11 mouse cellular contexts compared by ENCODE assay signal in genomic region chr14:8216100-8216499, GRCm38 (mm10). TPM values are rescaled to one million over a fixed set of nuclear protein-coding genes. Genes with fewer than 3 reads are reported as not detected.
DNase-seq lines count a peak whose midpoint lies in the region; ATAC-seq and TF ChIP-seq lines count a peak whose summit lies in the region.
"Had no signal": no experiment of that assay in that cellular context is flagged by ENCODE, and none has a peak within 500 bp of the region (broad histone marks: within the 10 kb centered on the region; RNA-seq: fewer than 3 reads in every experiment).

No protein-coding gene starts in this region.

- WGBS in heart, postnatal 0 days = 76% methylated on average over 5 of the region's 5 CpGs
- WGBS in forebrain, embryonic 15.5 days = 52% methylated on average over 5 of the region's 5 CpGs
- 40% methylated on average over 5 of the region's 5 CpGs for WGBS in liver, embryonic 12.5 days (ENCODE audit: insufficient replicate concordance)

- no peak for ATAC-seq in heart, postnatal 0 days (ENCODE audit: insufficient read depth, low read depth)
- ATAC-seq in forebrain, embryonic 15.5 days (replicated peaks) = no peak
- ATAC-seq in liver, embryonic 12.5 days = no peak

- no peak overlapping the region for H3K9ac ChIP-seq in heart, postnatal 0 days (replicated peaks; ENCODE audit: low read depth, low read length)
- peak overlapping the region; percentile 92; the same call in 1 of the 2 replicates for H3K9ac ChIP-seq in ES-Bruce4 (ENCODE audit: low read depth, poor library complexity, severe bottlenecking)
- no peak overlapping the region for H3K9ac ChIP-seq in forebrain, embryonic 15.5 days (replicated peaks)
- no peak overlapping the region for H3K9ac ChIP-seq in liver, embryonic 12.5 days

- TF ChIP-seq POLR2A in ES-Bruce4 (IDR thresholded peaks at IDR 0.05; ENCODE audit: insufficient read depth, low read length) = no peak

- intact Hi-C loops in heart, postnatal 36 days (cut with DNase I) = loop anchor here (5.0 kb wide), 2 partner anchors 124 to 131 kb away; no protein-coding TSS in a partner anchor
- intact Hi-C loops in left cerebral cortex, postnatal 36 days (cut with DNase I) = loop anchor here (5.0 kb wide), 1 partner anchor 134 kb away; the partner anchor contains the start of gene Rpp14

- no peaks in the 10 kb centered on the region for H3K27me3 ChIP-seq in heart, postnatal 0 days (ENCODE audit: control insufficient read depth, insufficient read depth, low read length)
- no peaks in the 10 kb centered on the region for H3K27me3 ChIP-seq in ES-Bruce4 (ENCODE audit: control insufficient read depth, insufficient read depth, low read length, poor library complexity, severe bottlenecking)
- H3K27me3 ChIP-seq in forebrain, embryonic 15.5 days = no peaks in the 10 kb centered on the region
- no peaks in the 10 kb centered on the region for H3K27me3 ChIP-seq in liver, embryonic 12.5 days (replicated peaks)

- no peak for DNase-seq in heart, postnatal 0 days (ENCODE audit: low spot score)
- DNase-seq in heart, postnatal 36 days = no peak
- no peak for DNase-seq in cerebellum, adult 9-11 months
- DNase-seq in left cerebral cortex, postnatal 36 days (ENCODE audit: low spot score in 2 of 2) = no peak
- DNase-seq in urinary bladder, postnatal 4 days (ENCODE audit: low spot score in 2 of 2) = no peak

- TF ChIP-seq CTCF in heart, postnatal 0 days (IDR thresholded peaks at IDR 0.05; ENCODE audit: low read depth) = no peak
- TF ChIP-seq CTCF in ES-Bruce4 (IDR thresholded peaks at IDR 0.05; ENCODE audit: low read depth, low read length) = no peak

- no peak overlapping the region for H3K4me3 ChIP-seq in heart, postnatal 0 days (ENCODE audit: low read depth, low read length)
- no peak overlapping the region for H3K4me3 ChIP-seq in ES-Bruce4 (ENCODE audit: low read depth, low read length)
- peak overlapping the region; percentile 62 for H3K4me3 ChIP-seq in forebrain, embryonic 15.5 days
- peak overlapping the region; percentile 83; the same call in 1 of the 2 replicates for H3K4me3 ChIP-seq in liver, embryonic 12.5 days

- no peak overlapping the region for H3K27ac ChIP-seq in heart, postnatal 0 days (ENCODE audit: low read depth)
- H3K27ac ChIP-seq in ES-Bruce4 (ENCODE audit: insufficient read depth, low read length) = no peak overlapping the region
- H3K27ac ChIP-seq in forebrain, embryonic 15.5 days (replicated peaks) = no peak overlapping the region
- H3K27ac ChIP-seq in liver, embryonic 12.5 days = no peak overlapping the region
- H3K27ac ChIP-seq: macrophage had no signal

- 0 out of 2 replicates have a peak, but pooled peaks cover 4% of the 10 kb centered on the region for H3K36me3 ChIP-seq in heart, postnatal 0 days (replicated peaks; ENCODE audit: control insufficient read depth, insufficient read depth, low read length)
- H3K36me3 ChIP-seq in ES-Bruce4 (ENCODE audit: control insufficient read depth, insufficient read depth, low read length, poor library complexity, severe bottlenecking) = peaks cover 3% of the 10 kb centered on the region
- H3K36me3 ChIP-seq in forebrain, embryonic 15.5 days = no peaks in the 10 kb centered on the region
- no peaks in the 10 kb centered on the region for H3K36me3 ChIP-seq in liver, embryonic 12.5 days

- H3K9me3 ChIP-seq in heart, postnatal 0 days (replicated peaks; ENCODE audit: control insufficient read depth, low read length) = no peaks in the 10 kb centered on the region
- no peaks in the 10 kb centered on the region for H3K9me3 ChIP-seq in ES-Bruce4 (replicated peaks; ENCODE audit: control insufficient read depth, insufficient read depth, low read length, poor library complexity, severe bottlenecking)
- H3K9me3 ChIP-seq in forebrain, embryonic 15.5 days = no peaks in the 10 kb centered on the region
- H3K9me3 ChIP-seq in liver, embryonic 12.5 days (replicated peaks) = no peaks in the 10 kb centered on the region

- 0 out of 2 replicates have a peak overlapping the region, but pooled peaks have one; percentile 84 for H3K4me2 ChIP-seq in heart, postnatal 0 days (ENCODE audit: low read depth, low read length)
- peak overlapping the region; percentile 65 for H3K4me2 ChIP-seq in forebrain, embryonic 15.5 days (replicated peaks)
- H3K4me2 ChIP-seq in liver, embryonic 12.5 days = peak overlapping the region; percentile 79

- no peak for TF ChIP-seq EP300 in heart, postnatal 0 days (IDR thresholded peaks at IDR 0.05; ENCODE audit: low read depth)
- TF ChIP-seq EP300 in ES-Bruce4 (IDR thresholded peaks at IDR 0.05; ENCODE audit: insufficient read depth, low read depth, low read length) = no peak

- peaks cover 14% of the 10 kb centered on the region for H3K4me1 ChIP-seq in heart, postnatal 0 days (ENCODE audit: control insufficient read depth, insufficient read depth)
- peaks cover 1% of the 10 kb centered on the region for H3K4me1 ChIP-seq in ES-Bruce4 (ENCODE audit: control insufficient read depth, insufficient read depth, low read length)
- H3K4me1 ChIP-seq in forebrain, embryonic 15.5 days = peaks cover 42% of the 10 kb centered on the region
- H3K4me1 ChIP-seq in liver, embryonic 12.5 days = peaks cover 28% of the 10 kb centered on the region

RNA-seq across cellular contexts. Expression of gene Kctd6, which starts 2.2 kb away (rescaled TPM):
- 5.8 and 7.9 TPM in 2 replicates for total RNA-seq in heart, postnatal 0 days (2014; rRNA removed; ENCODE audit: low replicate concordance)
- 11.4 and 12.6 TPM in 2 replicates for polyA plus RNA-seq in heart, postnatal 0 days (2015; fragmentation: Nextera tagmentation; extraction: Ambion mirVana)
- 1 to 10 TPM; 9.3 to 9.5 TPM for total RNA-seq in heart, postnatal 36 days (2021)
- 35.6 and 36.7 TPM in 2 replicates for polyA plus RNA-seq in ES-Bruce4 (2011; ENCODE audit: insufficient read depth, insufficient read length, low read depth, missing spikeins)
- polyA plus RNA-seq in forebrain, embryonic 15.5 days (2015; fragmentation: Nextera tagmentation; extraction: Ambion mirVana) = 15.7 and 25.1 TPM in 2 replicates
- polyA plus RNA-seq in liver, embryonic 12.5 days (2016; fragmentation: Nextera tagmentation; extraction: Ambion mirVana) = 7.8 and 8.6 TPM in 2 replicates
- 10 to 100 TPM; 36.5 to 40.9 TPM for total RNA-seq in left cerebral cortex, postnatal 36 days (2021)

RNA-seq across cellular contexts. Expression of gene Acox2, which starts 43.1 kb away (rescaled TPM):
- 0.39 TPM in 1 of 2 replicates, not detected in the other for total RNA-seq in heart, postnatal 0 days (2014; rRNA removed; ENCODE audit: low replicate concordance)
- polyA plus RNA-seq in heart, postnatal 0 days (2015; fragmentation: Nextera tagmentation; extraction: Ambion mirVana) = 0.15 TPM in 1 of 2 replicates, not detected in the other
- under 1 TPM; 0.27 to 0.61 TPM for total RNA-seq in heart, postnatal 36 days (2021)
- not detected in 2 replicates for polyA plus RNA-seq in ES-Bruce4 (2011; ENCODE audit: insufficient read depth, insufficient read length, low read depth, missing spikeins)
- not detected in 2 replicates for polyA plus RNA-seq in forebrain, embryonic 15.5 days (2015; fragmentation: Nextera tagmentation; extraction: Ambion mirVana)
- 2.8 and 3.5 TPM in 2 replicates for polyA plus RNA-seq in liver, embryonic 12.5 days (2016; fragmentation: Nextera tagmentation; extraction: Ambion mirVana)
- total RNA-seq in left cerebral cortex, postnatal 36 days (2021) = not detected
- total RNA-seq: hematopoietic stem cell, adult 5-6 weeks had no signal
- polyA plus RNA-seq: embryonic facial prominence, embryonic 11.5 days; macrophage had no signal

RNA-seq across cellular contexts. Expression of gene Pdhb, which starts 43.3 kb away (rescaled TPM):
- total RNA-seq in heart, postnatal 0 days (2014; rRNA removed; ENCODE audit: low replicate concordance) = 535 and 560 TPM in 2 replicates
- 1,048 and 1,051 TPM in 2 replicates for polyA plus RNA-seq in heart, postnatal 0 days (2015; fragmentation: Nextera tagmentation; extraction: Ambion mirVana)
- total RNA-seq in heart, postnatal 36 days (2021) = 100 to 1,000 TPM; 843 to 906 TPM
- 167 and 168 TPM in 2 replicates for polyA plus RNA-seq in ES-Bruce4 (2011; ENCODE audit: insufficient read depth, insufficient read length, low read depth, missing spikeins)
- polyA plus RNA-seq in forebrain, embryonic 15.5 days (2015; fragmentation: Nextera tagmentation; extraction: Ambion mirVana) = 235 and 239 TPM in 2 replicates
- 138 and 139 TPM in 2 replicates for polyA plus RNA-seq in liver, embryonic 12.5 days (2016; fragmentation: Nextera tagmentation; extraction: Ambion mirVana)
- 100 to 1,000 TPM; 160 to 164 TPM for total RNA-seq in left cerebral cortex, postnatal 36 days (2021)

Comparison
In these comparisons a context has a peak if more than half of its experiments do, and no peak if none do; other contexts are left out.
1. H3K4me3 ChIP-seq: peak in forebrain, embryonic 15.5 days (single experiment) and liver, embryonic 12.5 days (single experiment); none in heart, postnatal 0 days (single experiment) and ES-Bruce4 (single experiment).
2. Peak in every context shown above with its lines, with median percentiles within 50 percentile points of each other: H3K4me2 ChIP-seq.